Mouse (Mus musculus) lung, postnatal 0 days (tissue): ENCODE data around the gene Med27. TPM values are rescaled to one million over a fixed set of nuclear protein-coding genes. Genes with fewer than 3 reads are reported as not detected.

Source experiments
- ATAC-seq: fragments of 200-750 bp; cut with Nextera tagmentation; 2 replicates; pipeline ENCODE4 v1.8.0; 2017; ENCODE audit warnings: moderate library complexity
- DNase-seq: peaks from one replicate; pipeline ENCODE4 v3.0.0-alpha.2; 2016; ENCODE audit warnings: low spot score
- H3K27ac ChIP-seq: fragments of 300-500 bp; sonication (generic); 2 replicates; pipeline ENCODE4 v1.5.1; 2014; ENCODE audit warnings: antibody characterized with exemption, mild to moderate bottlenecking, low read length, mixed read lengths
- H3K27me3 ChIP-seq: fragments of 300-500 bp; sonication (generic); replicated peaks from 2 replicates; pipeline ENCODE4 v1.6.1; 2014; ENCODE audit warnings: low read length, mixed read lengths; ENCODE audit not compliant: insufficient read depth
- H3K36me3 ChIP-seq: fragments of 300-500 bp; sonication (generic); 2 replicates; pipeline ENCODE4 v1.6.1; 2014; ENCODE audit warnings: low read length, mixed read lengths; ENCODE audit not compliant: insufficient read depth
- H3K4me1 ChIP-seq: fragments of 300-500 bp; sonication (generic); 2 replicates; pipeline ENCODE4 v1.6.1; 2014; ENCODE audit warnings: antibody characterized with exemption, low read depth, low read length, mixed read lengths; ENCODE audit not compliant: insufficient read depth
- H3K4me2 ChIP-seq: fragments of 300-500 bp; sonication (generic); replicated peaks from 2 replicates; pipeline ENCODE4 v1.6.1; 2014; ENCODE audit warnings: low read depth, mild to moderate bottlenecking, low read length, moderate library complexity, mixed read lengths
- H3K4me3 ChIP-seq: fragments of 300-500 bp; sonication (generic); 2 replicates; pipeline ENCODE4 v1.5.1; 2014; ENCODE audit warnings: low read depth, low read length
- H3K9ac ChIP-seq: fragments of 300-500 bp; sonication (generic); replicated peaks from 2 replicates; pipeline ENCODE4 v1.6.1; 2014; ENCODE audit warnings: low read depth, mild to moderate bottlenecking
- H3K9me3 ChIP-seq: fragments of 300-500 bp; sonication (generic); 2 replicates; pipeline ENCODE4 v1.6.1; 2016; ENCODE audit warnings: low read length, mixed read lengths
- CTCF ChIP-seq: IDR thresholded peaks from 2 replicates; pipeline ENCODE4 v1.5.1; 2016; ENCODE audit warnings: antibody characterized with exemption, mild to moderate bottlenecking
- EP300 ChIP-seq: IDR thresholded peaks from 2 replicates; pipeline ENCODE4 v1.6.1; 2016; ENCODE audit warnings: antibody characterized with exemption, mild to moderate bottlenecking, control low read depth
- WGBS: fragments of 180-500 bp; shearing (Covaris S2); extraction: QIAGEN DNeasy Blood & Tissue Kit; methylation state at CpG from one replicate; pipeline ENCODE4 v1.1.7; 2014; 5-methylcytosine and 5-hydroxymethylcytosine counted together
- polyA plus RNA-seq: library from polyadenylated mRNA; unstranded; fragments of >200 nt; fragmentation: Nextera tagmentation; extraction: Ambion mirVana; gene quantifications from 2 replicates; pipeline ENCODE4 v1.2.1, GENCODE M21; 2015

The Med27 gene
- polyA plus RNA-seq, 1 experiment from 2014 or later: 37.1 TPM

- H3K4me1 ChIP-seq: no peaks in the 10 kb centered on the region
- no peaks in the 10 kb centered on the region for H3K36me3 ChIP-seq
- no peaks in the 10 kb centered on the region for H3K9me3 ChIP-seq
- H3K9ac ChIP-seq: no peak overlapping the region
- DNase-seq: no peak
- H3K4me3 ChIP-seq: no peak overlapping the region
- no peak for ATAC-seq
- no peaks in the 10 kb centered on the region for H3K27me3 ChIP-seq
- 80% methylated on average over 6 of the region's 6 CpGs for WGBS
- H3K4me2 ChIP-seq: no peak overlapping the region
- TF ChIP-seq EP300 (no peak), CTCF (no peak)
- no peak overlapping the region for H3K27ac ChIP-seq
Measured at GRCm38 (mm10) chr2:29320780-29321179, 25.8 kb upstream of the Med27 start.

GRCm38 (mm10) chr2:29324456-29324855 is 22.2 kb upstream of the Med27 start:
- ATAC-seq: no peak
- H3K4me2 ChIP-seq: no peak overlapping the region
- no peak overlapping the region for H3K4me3 ChIP-seq
- no peak for TF ChIP-seq EP300
- no peak for TF ChIP-seq CTCF
- WGBS: 56% methylated on average over 2 of the region's 2 CpGs
- no peaks in the 10 kb centered on the region for H3K27me3 ChIP-seq
- H3K9me3 ChIP-seq: no peaks in the 10 kb centered on the region
- H3K36me3 ChIP-seq: no peaks in the 10 kb centered on the region
- H3K9ac ChIP-seq: no peak overlapping the region
- H3K4me1 ChIP-seq: no peaks in the 10 kb centered on the region
- H3K27ac ChIP-seq: no peak overlapping the region
- peak; percentile 6 for DNase-seq

GRCm38 (mm10) chr2:29330471-29330870 is 16.1 kb upstream of the Med27 start:
- Histone ChIP-seq H3K27me3 (no peaks in the 10 kb centered on the region), H3K36me3 (no peaks in the 10 kb centered on the region), H3K4me1 (no peaks in the 10 kb centered on the region), H3K27ac (no peak overlapping the region), H3K4me3 (no peak overlapping the region), H3K9ac (no peak overlapping the region), H3K9me3 (no peaks in the 10 kb centered on the region), H3K4me2 (no peak overlapping the region)
- no peak for TF ChIP-seq CTCF
- no peak for TF ChIP-seq EP300
- 81% methylated on average over 1 of the region's 1 CpGs for WGBS
- DNase-seq (no peak), ATAC-seq (no peak)

GRCm38 (mm10) chr2:29338396-29338795 is 8.2 kb upstream of the Med27 start:
- Histone ChIP-seq H3K27ac (no peak overlapping the region), H3K9ac (no peak overlapping the region), H3K36me3 (no peaks in the 10 kb centered on the region), H3K9me3 (no peaks in the 10 kb centered on the region), H3K4me3 (no peak overlapping the region), H3K4me2 (no peak overlapping the region), H3K4me1 (no peaks in the 10 kb centered on the region), H3K27me3 (no peaks in the 10 kb centered on the region)
- ATAC-seq (no peak), DNase-seq (no peak)
- WGBS: 89% methylated on average over 1 of the region's 1 CpGs
- TF ChIP-seq CTCF: no peak

GRCm38 (mm10) chr2:29358696-29359375 is 12.2 kb downstream of the Med27 start:
- H3K9me3 ChIP-seq: no peaks in the 10 kb centered on the region
- ATAC-seq (no peak), DNase-seq (no peak)
- no peak overlapping the region for H3K9ac ChIP-seq
- H3K4me3 ChIP-seq: no peak overlapping the region
- TF ChIP-seq CTCF (no peak), EP300 (no peak)
- H3K4me2 ChIP-seq: no peak overlapping the region
- no peaks in the 10 kb centered on the region for H3K27me3 ChIP-seq
- no peak overlapping the region for H3K27ac ChIP-seq
- peaks cover 2% of the 10 kb centered on the region for H3K36me3 ChIP-seq
- 58% methylated on average over 9 of the region's 9 CpGs for WGBS
- H3K4me1 ChIP-seq: no peaks in the 10 kb centered on the region

GRCm38 (mm10) chr2:29360956-29361355 is 14.3 kb downstream of the Med27 start:
- H3K4me3 ChIP-seq: no peak overlapping the region
- no peak overlapping the region for H3K9ac ChIP-seq
- H3K36me3 ChIP-seq: no peaks in the 10 kb centered on the region
- H3K4me1 ChIP-seq: no peaks in the 10 kb centered on the region
- WGBS: 54% methylated on average over 3 of the region's 3 CpGs
- no peak overlapping the region for H3K4me2 ChIP-seq
- H3K9me3 ChIP-seq: no peaks in the 10 kb centered on the region
- no peaks in the 10 kb centered on the region for H3K27me3 ChIP-seq
- no peak overlapping the region for H3K27ac ChIP-seq
- DNase-seq (no peak), ATAC-seq (no peak)
- TF ChIP-seq CTCF: no peak
- no peak for TF ChIP-seq EP300
